18 mouse cellular contexts compared by ENCODE assay signal in the genomic region with DNA sequence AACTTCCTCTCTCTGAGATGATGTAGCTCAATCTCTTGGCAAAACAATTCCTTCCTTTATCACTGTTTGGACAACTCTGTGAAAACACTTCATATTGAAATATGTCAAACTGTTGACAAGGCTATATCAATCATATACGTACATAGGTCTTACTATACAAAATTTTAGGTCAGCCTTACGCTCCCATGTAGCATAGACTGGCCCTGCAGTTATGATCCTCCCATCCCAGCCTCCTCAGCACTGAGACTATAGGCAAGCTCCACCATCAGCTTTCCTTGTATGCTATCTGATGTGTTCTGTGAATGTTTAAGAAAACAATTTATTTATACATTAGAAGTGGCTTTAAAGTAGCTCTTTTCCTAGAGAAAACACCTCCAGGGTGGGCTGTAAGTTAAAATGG.
"Had no signal": no experiment of that assay in that cellular context is flagged by ENCODE, and none has a peak within 500 bp of the region (broad histone marks: within the 10 kb centered on the region; RNA-seq: fewer than 3 reads in every experiment).

No protein-coding gene starts in this region.

- H3K36me3 ChIP-seq: midbrain, embryonic 10.5 days; midbrain, embryonic 12.5 days; neural tube, embryonic 13.5 days; neural tube, embryonic 15.5 days had no signal

- H3K4me3 ChIP-seq: midbrain, embryonic 10.5 days; midbrain, embryonic 12.5 days; myocyte; neural tube, embryonic 13.5 days; neural tube, embryonic 15.5 days had no signal

- DNase-seq: lung, adult 18-20 months; midbrain, embryonic 14.5 days; retina, postnatal 1 day; right cerebral cortex, adult 18-20 months; right cerebral cortex, postnatal 25 days; right cerebral cortex, postnatal 4 days; spleen, adult 18-20 months; thymus, adult 18-20 months; thymus, postnatal 14 days; thymus, postnatal 36 days had no signal

- H3K27ac ChIP-seq: liver, embryonic 14.5 days; midbrain, embryonic 10.5 days; midbrain, embryonic 12.5 days; neural tube, embryonic 13.5 days; neural tube, embryonic 15.5 days had no signal

- ATAC-seq: lung, postnatal 0 days; midbrain, embryonic 16.5 days had no signal

- H3K9me3 ChIP-seq: midbrain, embryonic 10.5 days; midbrain, embryonic 12.5 days; neural tube, embryonic 13.5 days; neural tube, embryonic 15.5 days had no signal

- H3K27me3 ChIP-seq: midbrain, embryonic 12.5 days; neural tube, embryonic 13.5 days; neural tube, embryonic 15.5 days had no signal

- H3K9ac ChIP-seq: liver, embryonic 14.5 days; midbrain, embryonic 12.5 days; neural tube, embryonic 13.5 days; neural tube, embryonic 15.5 days had no signal

- H3K4me2 ChIP-seq: midbrain, embryonic 12.5 days; neural tube, embryonic 13.5 days; neural tube, embryonic 15.5 days had no signal
